Mouse (Mus musculus): ENCODE measurements around the gene Prrt1. TPM values are rescaled to one million over a fixed set of nuclear protein-coding genes. Genes with fewer than 3 reads are reported as not detected.

Prrt1 gene
- polyA plus RNA-seq, 1 experiment from 2014 or later: 0.31 TPM

GRCm38 (mm10) chr17:34657271-34657670 lies 27.9 kb downstream of the Prrt1 start:
- ATAC-seq (ENCODE audit: insufficient read depth, low FRiP score): no peak
- WGBS: 47% methylated on average over 2 of the region's 2 CpGs

GRCm38 (mm10) chr17:34658145-34658544 lies 28.8 kb downstream of the Prrt1 start:
- no peak overlapping the region for H3K4me2 ChIP-seq (ENCODE audit: low read depth, low read length)
- H3K9ac ChIP-seq (ENCODE audit: low read length): no peak overlapping the region
- peaks cover 5% of the 10 kb centered on the region; the same call in 1 of the 2 replicates for H3K36me3 ChIP-seq (ENCODE audit: control insufficient read depth, insufficient read depth, low read length)
- 71% methylated on average over 2 of the region's 2 CpGs for WGBS
- H3K4me1 ChIP-seq (ENCODE audit: control insufficient read depth, insufficient read depth, low read length): peaks cover 49% of the 10 kb centered on the region
- H3K27ac ChIP-seq (ENCODE audit: low read length): no peak overlapping the region
- no peak overlapping the region for H3K4me3 ChIP-seq (replicated peaks; ENCODE audit: low read length)
- no peaks in the 10 kb centered on the region for H3K9me3 ChIP-seq (replicated peaks; ENCODE audit: control insufficient read depth, low read length)
- no peaks in the 10 kb centered on the region for H3K27me3 ChIP-seq (ENCODE audit: control insufficient read depth, insufficient read depth, low read length)
- ATAC-seq (ENCODE audit: insufficient read depth, low FRiP score): no peak

More at GRCm38 (mm10) chr17:34657271-34657670, 27.9 kb downstream of the Prrt1 start:
- H3K9ac ChIP-seq (ENCODE audit: low read length): no peak overlapping the region
- peak overlapping the region; percentile 90; the same call in 1 of the 2 replicates for H3K27ac ChIP-seq (ENCODE audit: low read length)
- H3K4me3 ChIP-seq (replicated peaks; ENCODE audit: low read length): no peak overlapping the region
- H3K4me1 ChIP-seq (ENCODE audit: control insufficient read depth, insufficient read depth, low read length): peaks cover 49% of the 10 kb centered on the region
- no peaks in the 10 kb centered on the region for H3K9me3 ChIP-seq (replicated peaks; ENCODE audit: control insufficient read depth, low read length)
- no peak overlapping the region for H3K4me2 ChIP-seq (ENCODE audit: low read depth, low read length)
- peaks cover 5% of the 10 kb centered on the region; the same call in 1 of the 2 replicates for H3K36me3 ChIP-seq (ENCODE audit: control insufficient read depth, insufficient read depth, low read length)
- no peaks in the 10 kb centered on the region for H3K27me3 ChIP-seq (ENCODE audit: control insufficient read depth, insufficient read depth, low read length)

GRCm38 (mm10) chr17:34658591-34658990 lies 29.3 kb downstream of the Prrt1 start:
- H3K4me3 ChIP-seq (replicated peaks; ENCODE audit: low read length): no peak overlapping the region
- WGBS: 79% methylated on average over 3 of the region's 3 CpGs
- peaks cover 3% of the 10 kb centered on the region; the same call in 1 of the 2 replicates for H3K36me3 ChIP-seq (ENCODE audit: control insufficient read depth, insufficient read depth, low read length)
- no peaks in the 10 kb centered on the region for H3K9me3 ChIP-seq (replicated peaks; ENCODE audit: control insufficient read depth, low read length)
- H3K4me1 ChIP-seq (ENCODE audit: control insufficient read depth, insufficient read depth, low read length): peaks cover 49% of the 10 kb centered on the region
- H3K27me3 ChIP-seq (ENCODE audit: control insufficient read depth, insufficient read depth, low read length): no peaks in the 10 kb centered on the region
- H3K4me2 ChIP-seq (ENCODE audit: low read depth, low read length): no peak overlapping the region
- H3K9ac ChIP-seq (ENCODE audit: low read length): no peak overlapping the region
- no peak for ATAC-seq (ENCODE audit: insufficient read depth, low FRiP score)
- no peak overlapping the region for H3K27ac ChIP-seq (ENCODE audit: low read length)

GRCm38 (mm10) chr17:34659181-34659896 lies 30.0 kb downstream of the Prrt1 start:
- no peak overlapping the region for H3K4me2 ChIP-seq (ENCODE audit: low read depth, low read length)
- peaks cover 46% of the 10 kb centered on the region for H3K4me1 ChIP-seq (ENCODE audit: control insufficient read depth, insufficient read depth, low read length)
- no peak overlapping the region for H3K9ac ChIP-seq (ENCODE audit: low read length)
- no peak overlapping the region for H3K4me3 ChIP-seq (replicated peaks; ENCODE audit: low read length)
- no peak overlapping the region for H3K27ac ChIP-seq (ENCODE audit: low read length)
- no peaks in the 10 kb centered on the region for H3K36me3 ChIP-seq (ENCODE audit: control insufficient read depth, insufficient read depth, low read length)
- no peak for ATAC-seq (ENCODE audit: insufficient read depth, low FRiP score)
- H3K27me3 ChIP-seq (ENCODE audit: control insufficient read depth, insufficient read depth, low read length): no peaks in the 10 kb centered on the region
- H3K9me3 ChIP-seq (replicated peaks; ENCODE audit: control insufficient read depth, low read length): no peaks in the 10 kb centered on the region
- WGBS: 60% methylated on average over 12 of the region's 12 CpGs

GRCm38 (mm10) chr17:34659897-34660214 lies 30.5 kb downstream of the Prrt1 start:
- no peak overlapping the region for H3K4me2 ChIP-seq (ENCODE audit: low read depth, low read length)
- no peaks in the 10 kb centered on the region for H3K9me3 ChIP-seq (replicated peaks; ENCODE audit: control insufficient read depth, low read length)
- no peaks in the 10 kb centered on the region for H3K36me3 ChIP-seq (ENCODE audit: control insufficient read depth, insufficient read depth, low read length)
- no peak for ATAC-seq (ENCODE audit: insufficient read depth, low FRiP score)
- no peak overlapping the region for H3K27ac ChIP-seq (ENCODE audit: low read length)
- 56% methylated on average over 3 of the region's 3 CpGs for WGBS
- no peak overlapping the region for H3K9ac ChIP-seq (ENCODE audit: low read length)
- no peaks in the 10 kb centered on the region for H3K27me3 ChIP-seq (ENCODE audit: control insufficient read depth, insufficient read depth, low read length)
- peaks cover 42% of the 10 kb centered on the region for H3K4me1 ChIP-seq (ENCODE audit: control insufficient read depth, insufficient read depth, low read length)
- no peak overlapping the region for H3K4me3 ChIP-seq (replicated peaks; ENCODE audit: low read length)

- 24% methylated on average over 11 of the region's 11 CpGs for WGBS
- Histone ChIP-seq H3K27me3 (ENCODE audit: control insufficient read depth, insufficient read depth, low read length) (no peaks in the 10 kb centered on the region), H3K36me3 (ENCODE audit: control insufficient read depth, insufficient read depth, low read length) (no peaks in the 10 kb centered on the region), H3K4me1 (ENCODE audit: control insufficient read depth, insufficient read depth, low read length) (peaks cover 37% of the 10 kb centered on the region), H3K4me3 (replicated peaks; ENCODE audit: low read length) (peak overlapping the region; percentile 27), H3K27ac (ENCODE audit: low read length) (peak overlapping the region; percentile 66), H3K4me2 (ENCODE audit: low read depth, low read length) (peak overlapping the region; percentile 48), H3K9me3 (replicated peaks; ENCODE audit: control insufficient read depth, low read length) (no peaks in the 10 kb centered on the region), H3K9ac (ENCODE audit: low read length) (peak overlapping the region; percentile 59)
- ATAC-seq (ENCODE audit: insufficient read depth, low FRiP score): no peak
Measured at GRCm38 (mm10) chr17:34660259-34660820, 31.0 kb downstream of the Prrt1 start.

- no peaks in the 10 kb centered on the region for H3K27me3 ChIP-seq (ENCODE audit: control insufficient read depth, insufficient read depth, low read length)
Measured at GRCm38 (mm10) chr17:34661121-34661591, 31.8 kb downstream of the Prrt1 start.

GRCm38 (mm10) chr17:34662468-34662867 lies 33.1 kb downstream of the Prrt1 start:
- no peak overlapping the region for H3K27ac ChIP-seq (ENCODE audit: low read length)
- H3K9ac ChIP-seq (ENCODE audit: low read length): no peak overlapping the region
- no peak for ATAC-seq (ENCODE audit: insufficient read depth, low FRiP score)
- H3K9me3 ChIP-seq (replicated peaks; ENCODE audit: control insufficient read depth, low read length): no peaks in the 10 kb centered on the region
- no peak overlapping the region for H3K4me2 ChIP-seq (ENCODE audit: low read depth, low read length)
- WGBS: 86% methylated on average over 1 of the region's 1 CpGs
- no peaks in the 10 kb centered on the region for H3K36me3 ChIP-seq (ENCODE audit: control insufficient read depth, insufficient read depth, low read length)
- no peak overlapping the region for H3K4me3 ChIP-seq (replicated peaks; ENCODE audit: low read length)
- H3K4me1 ChIP-seq (ENCODE audit: control insufficient read depth, insufficient read depth, low read length): peaks cover 21% of the 10 kb centered on the region
- H3K27me3 ChIP-seq (ENCODE audit: control insufficient read depth, insufficient read depth, low read length): no peaks in the 10 kb centered on the region

More at GRCm38 (mm10) chr17:34661121-34661591, 31.8 kb downstream of the Prrt1 start:
- ATAC-seq (ENCODE audit: insufficient read depth, low FRiP score): peak; percentile 38; the same call in 1 of the 2 replicates
- Histone ChIP-seq H3K4me1 (ENCODE audit: control insufficient read depth, insufficient read depth, low read length) (peaks cover 30% of the 10 kb centered on the region), H3K36me3 (ENCODE audit: control insufficient read depth, insufficient read depth, low read length) (no peaks in the 10 kb centered on the region), H3K9me3 (replicated peaks; ENCODE audit: control insufficient read depth, low read length) (no peaks in the 10 kb centered on the region), H3K4me2 (ENCODE audit: low read depth, low read length) (peak overlapping the region; percentile 48), H3K9ac (ENCODE audit: low read length) (peak overlapping the region; percentile 59), H3K27ac (ENCODE audit: low read length) (peak overlapping the region; percentile 66), H3K4me3 (replicated peaks; ENCODE audit: low read length) (peak overlapping the region; percentile 27)
- WGBS: 2% methylated on average over 19 of the region's 19 CpGs

GRCm38 (mm10) chr17:34662978-34663377 lies 33.6 kb downstream of the Prrt1 start:
- H3K9ac ChIP-seq (ENCODE audit: low read length): no peak overlapping the region
- no peak for ATAC-seq (ENCODE audit: insufficient read depth, low FRiP score)
- WGBS: 87% methylated on average over 8 of the region's 8 CpGs

More at GRCm38 (mm10) chr17:34662978-34663377, 33.6 kb downstream of the Prrt1 start:
- Histone ChIP-seq H3K9me3 (replicated peaks; ENCODE audit: control insufficient read depth, low read length) (no peaks in the 10 kb centered on the region), H3K4me1 (ENCODE audit: control insufficient read depth, insufficient read depth, low read length) (peaks cover 21% of the 10 kb centered on the region), H3K27me3 (ENCODE audit: control insufficient read depth, insufficient read depth, low read length) (no peaks in the 10 kb centered on the region), H3K4me3 (replicated peaks; ENCODE audit: low read length) (no peak overlapping the region), H3K27ac (ENCODE audit: low read length) (no peak overlapping the region), H3K4me2 (ENCODE audit: low read depth, low read length) (no peak overlapping the region), H3K36me3 (ENCODE audit: control insufficient read depth, insufficient read depth, low read length) (no peaks in the 10 kb centered on the region)
